Mouse (Mus musculus) megakaryocyte, embryonic 14.5 days (primary cell): Measurements from ENCODE around the gene Gm7030.
"Not testable (repeated sequence)": the region's sequence is repeated elsewhere in the genome, so short reads cannot be mapped to it uniquely, and the experiment has no call there.

Source experiments
- FLI1 ChIP-seq: IDR thresholded peaks from 2 replicates; pipeline ENCODE4 v1.6.1; 2012; ENCODE audit warnings: low read length, inconsistent platforms, mixed read lengths
- GATA1 ChIP-seq: IDR thresholded peaks from 3 replicates; pipeline ENCODE4 v1.6.1; 2012; ENCODE audit warnings: mixed read lengths, low read length, inconsistent platforms, borderline replicate concordance

- TF ChIP-seq GATA1, FLI1: not testable (repeated sequence)
These were observed at the start of gene Gm7030 for GRCm38 (mm10) chr17:36128968-36129817.
